Mouse (Mus musculus) heart, embryonic 13.5 days (tissue): ENCODE measurements around the gene Pxdn. TPM values are rescaled to one million over a fixed set of nuclear protein-coding genes. Genes with fewer than 3 reads are reported as not detected.

Source experiments
- ATAC-seq: fragments of 200-750 bp; cut with Nextera tagmentation; 2 replicates; pipeline ENCODE4 v1.8.0; 2017; ENCODE audit warnings: moderate TSS enrichment; ENCODE audit not compliant: insufficient number of reproducible peaks, low FRiP score, low TSS enrichment; ENCODE audit errors: extremely low read depth
- H3K27ac ChIP-seq: fragments of 300-500 bp; sonication (generic); replicated peaks from 2 replicates; pipeline ENCODE4 v1.5.1; 2015; ENCODE audit warnings: moderate library complexity, mild to moderate bottlenecking, inconsistent platforms
- H3K27me3 ChIP-seq: fragments of 300-500 bp; sonication (generic); replicated peaks from 2 replicates; pipeline ENCODE4 v1.6.1; 2015; ENCODE audit warnings: mild to moderate bottlenecking, inconsistent platforms
- H3K36me3 ChIP-seq: fragments of 300-500 bp; sonication (generic); 2 replicates; pipeline ENCODE4 v1.6.1; 2015; ENCODE audit warnings: mild to moderate bottlenecking, inconsistent platforms
- H3K4me1 ChIP-seq: fragments of 300-500 bp; sonication (generic); 2 replicates; pipeline ENCODE4 v1.6.1; 2015; ENCODE audit warnings: inconsistent platforms
- H3K4me2 ChIP-seq: fragments of 300-500 bp; sonication (generic); 2 replicates; pipeline ENCODE4 v1.6.1; 2015; ENCODE audit warnings: inconsistent platforms, mild to moderate bottlenecking, moderate library complexity
- H3K4me3 ChIP-seq: fragments of 300-500 bp; sonication (generic); 2 replicates; pipeline ENCODE4 v1.5.1; 2015; ENCODE audit warnings: moderate library complexity, mild to moderate bottlenecking, inconsistent platforms
- H3K9ac ChIP-seq: fragments of 300-500 bp; sonication (generic); 2 replicates; pipeline ENCODE4 v1.6.1; 2015; ENCODE audit warnings: inconsistent platforms, mild to moderate bottlenecking, moderate library complexity
- H3K9me3 ChIP-seq: fragments of 300-500 bp; sonication (generic); 2 replicates; pipeline ENCODE4 v1.6.1; 2016; ENCODE audit warnings: inconsistent platforms
- WGBS: fragments of 180-500 bp; shearing (Covaris S2); methylation state at CpG from one replicate; pipeline ENCODE4 v1.1.7; 2015; ENCODE audit warnings: mixed read lengths; 5-methylcytosine and 5-hydroxymethylcytosine counted together
- polyA plus RNA-seq: library from polyadenylated mRNA; unstranded; fragments of >200 nt; fragmentation: Nextera tagmentation; extraction: Ambion mirVana; gene quantifications from 2 replicates; pipeline ENCODE4 v1.2.1, GENCODE M21; 2015

Gene Pxdn
- polyA plus RNA-seq, 1 experiment from 2014 or later, result 77.0 TPM

GRCm38 (mm10) chr12:29952102-29952501, 14.7 kb downstream of the Pxdn start:
- Histone ChIP-seq H3K36me3 (no peaks in the 10 kb centered on the region; the same call in 1 of the 2 replicates), H3K27ac (peak overlapping the region; percentile 76), H3K4me3 (no peak overlapping the region), H3K9ac (peak overlapping the region; percentile 11; the same call in 1 of the 2 replicates), H3K4me2 (no peak overlapping the region), H3K4me1 (peaks cover 77% of the 10 kb centered on the region), H3K27me3 (no peaks in the 10 kb centered on the region), H3K9me3 (no peaks in the 10 kb centered on the region)
- WGBS, result 60% methylated on average over 6 of the region's 6 CpGs
- no peak; the same call in 1 of the 2 replicates for ATAC-seq

- Histone ChIP-seq H3K27me3 (no peaks in the 10 kb centered on the region), H3K4me1 (peaks cover 78% of the 10 kb centered on the region), H3K9me3 (no peaks in the 10 kb centered on the region), H3K9ac (peak overlapping the region; percentile 33; the same call in 1 of the 2 replicates), H3K27ac (peak overlapping the region; percentile 73), H3K4me2 (no peak overlapping the region), H3K36me3 (no peaks in the 10 kb centered on the region; the same call in 1 of the 2 replicates), H3K4me3 (no peak overlapping the region)
- ATAC-seq, result no peak
- 50% methylated on average over 11 of the region's 11 CpGs for WGBS
Measured at GRCm38 (mm10) chr12:29953999-29954398, 16.6 kb downstream of the Pxdn start.

- Histone ChIP-seq H3K9ac (peak overlapping the region; percentile 33; the same call in 1 of the 2 replicates), H3K9me3 (no peaks in the 10 kb centered on the region), H3K4me2 (no peak overlapping the region), H3K4me1 (peaks cover 75% of the 10 kb centered on the region), H3K27me3 (no peaks in the 10 kb centered on the region), H3K36me3 (no peaks in the 10 kb centered on the region), H3K27ac (peak overlapping the region; percentile 73), H3K4me3 (no peak overlapping the region)
- ATAC-seq, result no peak
- WGBS, result 80% methylated on average over 3 of the region's 3 CpGs
Measured at GRCm38 (mm10) chr12:29954464-29954863, 17.1 kb downstream of the Pxdn start.

- Histone ChIP-seq H3K4me3 (no peak overlapping the region), H3K36me3 (no peaks in the 10 kb centered on the region), H3K27ac (no peak overlapping the region; the same call in 1 of the 2 replicates), H3K9me3 (no peaks in the 10 kb centered on the region), H3K9ac (no peak overlapping the region), H3K4me1 (peaks cover 77% of the 10 kb centered on the region), H3K4me2 (no peak overlapping the region), H3K27me3 (no peaks in the 10 kb centered on the region)
- 75% methylated on average over 12 of the region's 12 CpGs for WGBS
- ATAC-seq, result no peak
Measured at GRCm38 (mm10) chr12:29956969-29957368, 19.6 kb downstream of the Pxdn start.

GRCm38 (mm10) chr12:29958637-29959036, 21.2 kb downstream of the Pxdn start:
- H3K4me1 ChIP-seq, result peaks cover 64% of the 10 kb centered on the region
- WGBS, result 68% methylated on average over 5 of the region's 5 CpGs
- H3K27ac ChIP-seq, result peak overlapping the region; percentile 75

GRCm38 (mm10) chr12:29961041-29961440, 23.6 kb downstream of the Pxdn start:
- no peaks in the 10 kb centered on the region for H3K9me3 ChIP-seq
- H3K27me3 ChIP-seq, result no peaks in the 10 kb centered on the region
- no peak for ATAC-seq
- H3K4me1 ChIP-seq, result peaks cover 66% of the 10 kb centered on the region
- H3K9ac ChIP-seq, result no peak overlapping the region
- H3K4me3 ChIP-seq, result no peak overlapping the region
- peak overlapping the region; percentile 40; the same call in 1 of the 2 replicates for H3K27ac ChIP-seq
- no peak overlapping the region for H3K4me2 ChIP-seq
- 77% methylated on average over 1 of the region's 1 CpGs for WGBS
- peaks cover 12% of the 10 kb centered on the region for H3K36me3 ChIP-seq

More at GRCm38 (mm10) chr12:29958637-29959036, 21.2 kb downstream of the Pxdn start:
- Histone ChIP-seq H3K4me2 (no peak overlapping the region), H3K27me3 (no peaks in the 10 kb centered on the region), H3K4me3 (no peak overlapping the region), H3K9ac (no peak overlapping the region), H3K36me3 (peaks cover 7% of the 10 kb centered on the region), H3K9me3 (no peaks in the 10 kb centered on the region)
- no peak for ATAC-seq

GRCm38 (mm10) chr12:29965016-29965415, 27.6 kb downstream of the Pxdn start:
- no peak overlapping the region for H3K9ac ChIP-seq
- ATAC-seq, result no peak
- H3K4me2 ChIP-seq, result no peak overlapping the region
- H3K27me3 ChIP-seq, result no peaks in the 10 kb centered on the region
- no peaks in the 10 kb centered on the region for H3K9me3 ChIP-seq
- peaks cover 35% of the 10 kb centered on the region for H3K4me1 ChIP-seq
- peaks cover 17% of the 10 kb centered on the region for H3K36me3 ChIP-seq
- no peak overlapping the region for H3K4me3 ChIP-seq
- 0 out of 2 replicates have a peak overlapping the region, but pooled peaks have one; percentile 39 for H3K27ac ChIP-seq
- WGBS, result 83% methylated on average over 6 of the region's 6 CpGs

- Histone ChIP-seq H3K4me1 (peaks cover 52% of the 10 kb centered on the region), H3K4me3 (no peak overlapping the region), H3K9me3 (no peaks in the 10 kb centered on the region), H3K36me3 (peaks cover 32% of the 10 kb centered on the region), H3K27me3 (no peaks in the 10 kb centered on the region), H3K9ac (no peak overlapping the region), H3K4me2 (no peak overlapping the region), H3K27ac (0 out of 2 replicates have a peak overlapping the region, but pooled peaks have one; percentile 5)
- WGBS, result 66% methylated on average over 7 of the region's 7 CpGs
- no peak for ATAC-seq
Measured at GRCm38 (mm10) chr12:29971795-29972464, 34.5 kb downstream of the Pxdn start.

GRCm38 (mm10) chr12:29972533-29972932, 35.1 kb downstream of the Pxdn start:
- Histone ChIP-seq H3K9ac (no peak overlapping the region), H3K4me1 (peaks cover 52% of the 10 kb centered on the region), H3K4me2 (no peak overlapping the region), H3K27me3 (no peaks in the 10 kb centered on the region), H3K36me3 (peaks cover 33% of the 10 kb centered on the region), H3K27ac (0 out of 2 replicates have a peak overlapping the region, but pooled peaks have one; percentile 5), H3K4me3 (no peak overlapping the region), H3K9me3 (no peaks in the 10 kb centered on the region)
- no peak; the same call in 1 of the 2 replicates for ATAC-seq
- WGBS, result 53% methylated on average over 6 of the region's 6 CpGs

- 82% methylated on average over 8 of the region's 8 CpGs for WGBS
Measured at GRCm38 (mm10) chr12:29980076-29980475, 42.7 kb downstream of the Pxdn start.

GRCm38 (mm10) chr12:29981722-29982293, 44.4 kb downstream of the Pxdn start:
- Histone ChIP-seq H3K4me2 (no peak overlapping the region), H3K9me3 (no peaks in the 10 kb centered on the region), H3K4me3 (no peak overlapping the region), H3K27me3 (peaks cover 8% of the 10 kb centered on the region; the same call in 1 of the 2 replicates), H3K4me1 (peaks cover 18% of the 10 kb centered on the region), H3K9ac (no peak overlapping the region), H3K27ac (no peak overlapping the region), H3K36me3 (peaks cover 87% of the 10 kb centered on the region)
- WGBS, result 44% methylated on average over 7 of the region's 7 CpGs
- peak; percentile 47 for ATAC-seq

More at GRCm38 (mm10) chr12:29980076-29980475, 42.7 kb downstream of the Pxdn start:
- ATAC-seq, result no peak
- H3K36me3 ChIP-seq, result peaks cover 84% of the 10 kb centered on the region
- no peak overlapping the region for H3K4me2 ChIP-seq
- no peak overlapping the region for H3K4me3 ChIP-seq
- no peaks in the 10 kb centered on the region for H3K9me3 ChIP-seq
- H3K27me3 ChIP-seq, result peaks cover 8% of the 10 kb centered on the region; the same call in 1 of the 2 replicates
- H3K4me1 ChIP-seq, result peaks cover 28% of the 10 kb centered on the region
- no peak overlapping the region for H3K9ac ChIP-seq
- H3K27ac ChIP-seq, result no peak overlapping the region
